Mouse (Mus musculus) naive thymus-derived CD4-positive, alpha-beta T cell, adult 5 months (primary cell): Measurements from ENCODE around the gene Slc13a4. TPM values are rescaled to one million over a fixed set of nuclear protein-coding genes. Genes with fewer than 3 reads are reported as not detected.

Experiments used
- polyA plus RNA-seq: library from polyadenylated mRNA; unstranded; fragments of 100-300 nt; shearing (Covaris generic); gene quantifications from one replicate; pipeline ENCODE4 v1.2.1, GENCODE M21; 2017

Gene Slc13a4
- 0.26 TPM for polyA plus RNA-seq

DNA sequence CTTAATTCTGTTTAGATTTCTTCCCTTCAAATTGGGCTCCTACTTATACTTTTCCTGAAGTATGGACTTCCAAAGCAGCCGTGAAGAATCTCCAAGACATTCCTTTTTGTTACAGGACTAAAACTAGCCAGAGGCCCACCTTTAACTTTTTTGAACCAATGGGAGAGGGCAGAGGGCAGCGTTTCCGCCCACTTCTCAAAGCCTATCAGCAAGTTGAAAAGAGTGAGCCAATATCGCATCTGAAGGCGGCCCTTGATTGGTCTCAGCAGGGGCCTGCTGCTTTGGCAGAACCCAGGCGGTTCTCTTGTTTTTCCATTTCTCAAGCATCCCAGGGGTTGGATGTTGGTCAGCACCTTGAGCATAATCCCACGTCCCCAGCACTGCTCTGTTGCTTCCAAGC is at the start of gene Slc13a4:
Slc13a4 (minus strand) TSS at position 95 of the 400 bp plus-strand sequence.

DNA sequence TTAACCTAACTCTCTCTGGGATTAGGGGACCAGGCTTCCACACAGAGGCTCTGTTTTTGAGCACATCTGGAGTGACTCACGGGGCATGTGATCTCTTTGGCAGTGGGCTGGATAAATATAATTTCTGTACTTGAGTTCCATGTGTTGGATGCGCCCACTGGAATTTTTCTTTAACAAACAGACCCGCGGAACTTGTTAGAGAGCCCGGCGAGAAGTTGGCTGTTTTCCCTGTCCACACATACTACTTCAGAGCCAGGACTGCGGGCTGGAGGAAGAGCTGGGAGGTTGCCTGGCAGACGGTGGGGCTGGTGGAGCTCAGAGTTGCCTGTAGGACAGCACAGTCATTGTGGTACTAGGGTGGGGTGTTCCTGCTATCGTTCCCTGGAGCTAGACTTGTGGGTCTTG is 18.2 kb upstream of the Slc13a4 start, which contains the start of gene Fam180a:
Fam180a (minus strand) TSS at position 31 of the 405 bp plus-strand sequence.

Other genes starting within 250 kb of the Slc13a4 start
- gene Cnot4, start 174.4 kb downstream of the Slc13a4 start, polyA plus RNA-seq = 58.7 TPM
- 31.2 TPM for gene Nup205, start 130.7 kb downstream of the Slc13a4 start, polyA plus RNA-seq
- not detected for gene Fam180a, start 18.0 kb upstream of the Slc13a4 start, polyA plus RNA-seq
- gene Mtpn, start 231.8 kb upstream of the Slc13a4 start, polyA plus RNA-seq = 70.5 TPM